Mouse (Mus musculus) CH12.LX (cell line): ENCODE data around the gene Tfap2e. TPM values are rescaled to one million over a fixed set of nuclear protein-coding genes. Genes with fewer than 3 reads are reported as not detected.
A peak's percentile ranks its signal among the peaks of the same experiment; 100 is the strongest.

Experiments used
- DNase-seq: peaks from one replicate; pipeline ENCODE4 v3.0.0-alpha.2; 2013; ENCODE audit errors: extremely low read depth
- H3K27ac ChIP-seq: 2 replicates; pipeline ENCODE4 v1.5.1; 2012; ENCODE audit warnings: low read depth, mild to moderate bottlenecking, control low read depth, moderate library complexity; ENCODE audit not compliant: insufficient read depth
- H3K27me3 ChIP-seq: replicated peaks from 2 replicates; pipeline ENCODE3; 2012; ENCODE audit warnings: inconsistent platforms
- H3K36me3 ChIP-seq, 2 experiments: replicated peaks in 1 of 2; 2 replicates each; pipeline versions ENCODE3 to v1.6.1; 2012; ENCODE audit warnings: inconsistent platforms in 1 of 2, low read length in 1 of 2, mild to moderate bottlenecking in 1 of 2, mixed read lengths in 1 of 2, moderate library complexity in 1 of 2; ENCODE audit not compliant: control insufficient read depth in 1 of 2, insufficient read depth in 1 of 2
- H3K4me1 ChIP-seq, 2 experiments: 2 replicates each; pipeline ENCODE4 v1.6.1; 2012; ENCODE audit warnings: inconsistent platforms in 1 of 2, moderate library complexity in 1 of 2; ENCODE audit not compliant: insufficient read depth in 2 of 2, control insufficient read depth in 1 of 2
- H3K4me2 ChIP-seq: 2 replicates; pipeline ENCODE4 v1.6.1; 2012; ENCODE audit warnings: low read depth, mild to moderate bottlenecking, control low read depth; ENCODE audit not compliant: poor library complexity, insufficient read depth, severe bottlenecking
- H3K4me3 ChIP-seq, 3 experiments: fragments of 150-350 bp in 1 of 3; sonication (generic) in 1 of 3; replicated peaks in 1 of 3; 2 replicates each; pipeline versions ENCODE3 to v1.5.1; 2011 to 2012; ENCODE audit warnings: low read depth in 2 of 3, low read length in 2 of 3, mild to moderate bottlenecking in 2 of 3, moderate library complexity in 2 of 3, control low read depth in 1 of 3, improper control_type of control experiment in 1 of 3, inconsistent platforms in 1 of 3, mixed read lengths in 1 of 3; ENCODE audit not compliant: poor library complexity in 1 of 3
- H3K79me2 ChIP-seq: replicated peaks from 2 replicates; pipeline ENCODE4 v1.6.1; 2012; ENCODE audit warnings: mild to moderate bottlenecking, moderate library complexity; ENCODE audit not compliant: control insufficient read depth, poor library complexity, insufficient read depth, severe bottlenecking; ENCODE audit errors: extremely low read depth
- H3K9ac ChIP-seq: 2 replicates; pipeline ENCODE4 v1.6.1; 2012; ENCODE audit warnings: low read depth, mild to moderate bottlenecking, control low read depth, moderate library complexity; ENCODE audit not compliant: insufficient read depth
- H3K9me3 ChIP-seq: replicated peaks from 2 replicates; pipeline ENCODE3; 2012; ENCODE audit warnings: low read length, inconsistent platforms, mixed read lengths
- CTCF ChIP-seq, 2 experiments: IDR thresholded peaks in 1 of 2; conservative IDR thresholded peaks in 1 of 2; 2 replicates each; pipeline ENCODE4 v1.5.1; 2011 to 2012; ENCODE audit warnings: low read depth in 2 of 2, low read length in 2 of 2, improper control_type of control experiment in 1 of 2, inconsistent platforms in 1 of 2, mild to moderate bottlenecking in 1 of 2, moderate library complexity in 1 of 2
- E2F4 ChIP-seq: IDR thresholded peaks from 2 replicates; pipeline ENCODE4 v1.6.1; 2011; ENCODE audit warnings: low read depth, low read length, improper control_type of control experiment; ENCODE audit not compliant: insufficient replicate concordance
- EP300 ChIP-seq: IDR thresholded peaks from 2 replicates; pipeline ENCODE4 v1.6.1; 2011; ENCODE audit warnings: low read length, improper control_type of control experiment
- ETS1 ChIP-seq: conservative IDR thresholded peaks from 2 replicates; pipeline ENCODE4 v1.6.1; 2012; ENCODE audit warnings: low read depth, mild to moderate bottlenecking, inconsistent platforms, low read length, improper control_type of control experiment, moderate library complexity
- GABPA ChIP-seq: IDR thresholded peaks from 2 replicates; pipeline ENCODE4 v1.6.1; 2012; ENCODE audit warnings: low read depth, low read length, improper control_type of control experiment, inconsistent platforms; ENCODE audit not compliant: insufficient replicate concordance
- JUN ChIP-seq: IDR thresholded peaks from 2 replicates; pipeline ENCODE4 v1.6.1; 2011; ENCODE audit warnings: low read depth, mild to moderate bottlenecking, low read length, improper control_type of control experiment, moderate library complexity; ENCODE audit not compliant: insufficient read depth
- JUND ChIP-seq: conservative IDR thresholded peaks from 2 replicates; pipeline ENCODE4 v1.6.1; 2011; ENCODE audit warnings: low read depth, low read length, improper control_type of control experiment
- MAFK ChIP-seq: IDR thresholded peaks from 2 replicates; pipeline ENCODE4 v1.6.1; 2011; ENCODE audit warnings: low read length, improper control_type of control experiment; ENCODE audit not compliant: insufficient replicate concordance
- MEF2A ChIP-seq: IDR thresholded peaks from 2 replicates; pipeline ENCODE4 v1.6.1; 2014; ENCODE audit warnings: low read depth, mild to moderate bottlenecking, inconsistent platforms, low read length, improper control_type of control experiment, borderline replicate concordance
- MXI1 ChIP-seq: IDR thresholded peaks from 2 replicates; pipeline ENCODE4 v1.6.1; 2011; ENCODE audit warnings: mild to moderate bottlenecking, low read depth, low read length, improper control_type of control experiment
- PAX5 ChIP-seq: IDR thresholded peaks from 2 replicates; pipeline ENCODE4 v1.6.1; 2012; ENCODE audit warnings: low read length, inconsistent platforms, mixed read lengths
- RAD21 ChIP-seq: IDR thresholded peaks from 2 replicates; pipeline ENCODE4 v1.6.1; 2011; ENCODE audit warnings: low read depth, mild to moderate bottlenecking, low read length, improper control_type of control experiment, moderate library complexity
- SMC3 ChIP-seq: IDR thresholded peaks from 2 replicates; pipeline ENCODE4 v1.6.1; 2011; ENCODE audit warnings: low read depth, low read length, improper control_type of control experiment
- UBTF ChIP-seq: IDR thresholded peaks from 2 replicates; pipeline ENCODE4 v1.6.1; 2012; ENCODE audit warnings: low read depth, mild to moderate bottlenecking, inconsistent platforms, low read length, improper control_type of control experiment, moderate library complexity
- ZKSCAN1 ChIP-seq: IDR thresholded peaks from 2 replicates; pipeline ENCODE4 v1.6.1; 2012; ENCODE audit warnings: low read depth, inconsistent platforms, low read length, improper control_type of control experiment, borderline replicate concordance
- ZMIZ1 ChIP-seq: IDR thresholded peaks from 2 replicates; pipeline ENCODE4 v1.6.1; 2012; ENCODE audit warnings: low read depth, mild to moderate bottlenecking, inconsistent platforms, low read length, improper control_type of control experiment
- dilution Hi-C: fragments of 300-500 bp; cut with MboI; formaldehyde crosslinking; loops from 2 replicates; pipeline ENCODE4 v1.14.3; 2020; ENCODE audit warnings: low sequenced_read_pairs; ENCODE audit not compliant: extremely low pct_unique_long_range_greater_than_20kb, extremely low pct_ligation_motif_present
- in situ Hi-C: fragments of 300-500 bp; cut with MboI; formaldehyde crosslinking; loops from 3 replicates; pipeline ENCODE4 v1.14.3; 2019; ENCODE audit warnings: low sequenced_read_pairs, low pct_ligation_motif_present, low pct_unique_long_range_greater_than_20kb, mixed read lengths
- polyA plus RNA-seq: library from polyadenylated mRNA; unstranded; fragments of >175 nt; gene quantifications from 2 replicates; pipeline ENCODE4 v1.2.1, GENCODE M21; 2012; ENCODE audit warnings: low read depth; ENCODE audit not compliant: insufficient read length
- total RNA-seq, 2 experiments: library from RNA; depleted of rRNA; stranded (reverse); fragments of 300-350 nt in 1 of 2; fragments of >200 nt in 1 of 2; gene quantifications; 2 replicates each; pipeline ENCODE4 v1.2.3; 2012 to 2014

Gene Tfap2e
- total and polyA plus RNA-seq, 3 experiments, result not detected

- no peak overlapping the region for H3K4me3 ChIP-seq
- peaks cover 7% of the 10 kb centered on the region for H3K9me3 ChIP-seq
- TF ChIP-seq GABPA (no peak), ZKSCAN1 (no peak), E2F4 (no peak), MXI1 (no peak), ZMIZ1 (no peak), PAX5 (no peak), CTCF (conservative IDR thresholded peaks at IDR 0.05 in 1 of 2, IDR thresholded peaks at IDR 0.05 in 1 of 2; ENCODE audit: low read depth in 2 of 2, low read length in 2 of 2) (peak in 1 of 2 experiments; percentile 58; a peak in 2 of 4 replicates), SMC3 (peak; percentile 53), UBTF (no peak)
- H3K9ac ChIP-seq, result no peak overlapping the region
- no peaks in the 10 kb centered on the region for H3K27me3 ChIP-seq
- 0 out of 4 replicates have a peak, but pooled peaks cover 0 to 4% of the 10 kb centered on the region in 2 experiments for H3K4me1 ChIP-seq
- DNase-seq, result no peak
- H3K79me2 ChIP-seq, result no peaks in the 10 kb centered on the region
- dilution Hi-C loops (no loop called here), in situ Hi-C loops (no loop called here)
- no peak overlapping the region for H3K4me2 ChIP-seq
- H3K27ac ChIP-seq, result no peak overlapping the region
- H3K36me3 ChIP-seq, result peaks cover 17 to 21% of the 10 kb centered on the region in 2 experiments
Measured at GRCm38 (mm10) chr4:126739966-126740676, 4.1 kb upstream of the Tfap2e start.

GRCm38 (mm10) chr4:126735382-126736000 lies 549 bp downstream of the Tfap2e start:
- H3K9ac ChIP-seq, result no peak overlapping the region
- DNase-seq, result no peak
- dilution Hi-C loops, result no loop called here
- in situ Hi-C loops, result no loop called here
- H3K4me2 ChIP-seq, result no peak overlapping the region
- H3K27ac ChIP-seq, result no peak overlapping the region
- no peaks in the 10 kb centered on the region for H3K27me3 ChIP-seq
- H3K79me2 ChIP-seq, result no peaks in the 10 kb centered on the region
- no peaks in the 10 kb centered on the region for H3K36me3 ChIP-seq
- H3K4me1 ChIP-seq, result no peaks in the 10 kb centered on the region
- no peak overlapping the region for H3K4me3 ChIP-seq
- peaks cover 7% of the 10 kb centered on the region for H3K9me3 ChIP-seq
- no peak for TF ChIP-seq ETS1
- TF ChIP-seq E2F4, result no peak
- TF ChIP-seq MEF2A, result no peak
- no peak for TF ChIP-seq MXI1
- no peak for TF ChIP-seq CTCF (conservative IDR thresholded peaks at IDR 0.05 in 1 of 2, IDR thresholded peaks at IDR 0.05 in 1 of 2; ENCODE audit: low read depth in 2 of 2, low read length in 2 of 2)
- TF ChIP-seq SMC3, result no peak
- no peak for TF ChIP-seq MAFK
- no peak for TF ChIP-seq UBTF
- no peak for TF ChIP-seq RAD21
- no peak for TF ChIP-seq JUN
- no peak for TF ChIP-seq JUND
- no peak for TF ChIP-seq ZMIZ1
- no peak for TF ChIP-seq GABPA
- TF ChIP-seq EP300, result no peak
- TF ChIP-seq ZKSCAN1, result no peak
- TF ChIP-seq, all 38 proteins: peak for 0
